Mouse (Mus musculus) heart, adult 11 months (tissue): ENCODE results near the gene Kcne3.
A peak's percentile ranks its signal among the peaks of the same experiment; 100 is the strongest.

Experiments
- DNase-seq: peaks from one replicate; pipeline ENCODE4 v3.0.0; 2022

Kcne3 gene

DNA sequence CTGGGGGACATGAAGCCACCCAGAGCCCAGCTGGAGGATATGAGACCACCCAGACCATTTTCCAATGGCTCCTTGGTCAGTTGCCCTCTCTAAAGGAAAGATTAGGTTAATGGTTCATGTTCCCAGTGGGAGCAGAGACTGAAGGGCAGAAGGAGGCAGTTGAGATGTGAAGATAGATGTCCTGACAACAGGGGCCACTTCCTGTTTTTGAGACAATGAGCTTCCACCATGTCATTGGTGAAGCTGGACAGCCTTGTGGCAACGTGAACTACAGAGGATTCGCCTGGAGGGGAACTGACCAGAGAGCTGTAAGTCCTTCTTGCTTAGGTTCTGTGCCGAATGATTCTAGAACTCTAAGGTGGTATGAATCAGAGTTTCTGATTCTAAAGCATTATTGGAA, at the start of gene Kcne3:
Gene Kcne3, plus strand, starts transcription at position 234 of the 400 bp plus-strand sequence.
- DNase-seq, result peak; percentile 89

- DNase-seq, result peak; percentile 29
Measured at GRCm38 (mm10) chr7:100126514-100126913, 49.8 kb upstream of the Kcne3 start.

DNA sequence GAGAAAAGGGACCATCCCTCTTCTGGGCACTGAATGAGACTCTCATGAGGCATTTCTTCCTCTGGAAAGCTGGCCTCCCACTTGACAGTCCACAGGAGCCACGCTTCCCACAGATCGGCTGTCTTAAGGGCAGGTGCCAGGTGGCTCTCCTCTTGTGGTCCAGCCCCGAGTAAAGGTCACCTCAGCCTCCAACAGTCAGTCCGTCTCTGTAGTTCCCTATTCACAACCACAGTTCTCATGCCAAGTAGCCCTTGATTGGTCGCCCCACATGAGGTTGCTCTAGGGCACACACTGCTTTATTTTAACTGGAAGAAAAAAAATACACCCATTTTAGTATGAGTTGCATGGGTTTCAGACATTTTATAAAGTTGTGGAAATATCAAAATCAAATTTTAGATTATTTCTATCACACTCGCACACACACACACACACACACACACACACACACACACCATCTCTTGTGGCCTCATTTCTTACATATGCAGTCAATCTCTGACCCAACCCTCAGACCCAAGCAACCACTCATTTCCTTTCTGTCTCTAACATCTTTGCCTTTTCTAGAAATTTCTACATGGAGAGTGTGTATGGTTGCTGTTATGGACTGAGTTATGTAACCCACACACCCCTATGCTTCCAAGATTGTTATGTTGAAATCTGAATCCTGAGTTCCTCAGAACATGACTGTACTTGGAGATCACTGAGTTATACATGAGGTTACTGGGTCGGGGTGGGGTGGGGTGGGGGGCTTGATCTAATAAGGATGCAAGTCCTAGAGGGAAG, 47.9 kb upstream of the Kcne3 start:
- DNase-seq, result peak; percentile 75

- peak; percentile 21 for DNase-seq
Measured at GRCm38 (mm10) chr7:100130592-100130991, 45.7 kb upstream of the Kcne3 start.

DNA sequence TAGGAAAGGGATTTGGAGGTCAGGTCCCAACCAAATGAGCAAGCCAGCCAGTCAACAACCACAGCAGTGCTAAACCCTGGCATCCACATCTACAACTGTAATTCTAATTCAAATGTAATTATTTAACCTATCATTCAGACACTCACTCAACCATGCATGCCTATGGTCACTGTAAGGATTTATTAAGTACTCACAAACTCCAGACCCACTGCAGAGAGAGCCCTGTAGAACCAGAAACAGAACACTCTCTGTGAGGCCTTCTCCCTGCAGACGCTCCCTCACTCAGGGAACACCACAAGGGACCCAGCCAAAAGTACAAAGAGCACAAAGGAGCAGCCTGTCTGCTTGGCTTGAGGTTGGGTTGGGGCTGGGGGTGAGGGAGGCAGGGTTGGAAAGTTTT, 43.9 kb upstream of the Kcne3 start:
- DNase-seq, result peak; percentile 33

DNA sequence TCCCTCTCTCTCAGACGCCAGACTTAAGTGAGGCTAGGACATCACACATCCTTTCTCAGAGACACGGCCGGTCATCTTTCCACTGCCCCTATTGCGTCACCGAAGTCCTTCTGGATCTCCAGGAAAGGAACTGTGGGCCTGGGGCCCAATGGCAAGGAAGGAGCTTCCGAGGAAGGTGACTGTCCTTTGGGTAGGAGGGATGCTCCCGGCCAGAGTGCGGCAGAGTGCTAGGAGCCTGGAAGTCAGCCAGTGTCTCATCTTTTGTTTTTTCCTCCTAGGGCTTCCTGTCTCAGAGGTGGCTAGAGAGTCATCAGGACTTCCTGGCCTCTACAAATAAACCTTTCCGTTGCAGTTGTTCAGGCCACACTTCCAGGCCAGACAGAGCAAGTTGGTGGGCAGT, 39.3 kb upstream of the Kcne3 start:
- DNase-seq, result peak; percentile 94

DNA sequence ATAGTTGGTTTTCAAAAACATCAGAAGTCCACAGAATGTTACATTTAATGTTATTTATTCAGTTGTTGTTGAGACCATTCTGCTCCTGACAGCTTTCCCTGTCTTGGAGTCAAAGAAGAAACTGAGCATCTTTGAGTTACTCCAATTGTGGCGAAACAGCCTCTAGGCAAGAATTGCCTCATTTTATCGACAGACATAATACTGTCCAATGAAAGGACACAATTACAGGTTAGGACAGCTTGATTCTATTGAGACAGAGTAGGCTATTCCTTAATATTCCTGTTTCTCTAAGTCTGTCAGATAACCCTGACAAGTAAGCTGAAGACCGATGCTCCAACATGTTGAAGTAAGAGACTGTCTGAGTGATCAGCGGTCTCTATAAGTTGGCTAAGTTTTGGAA, 38.2 kb upstream of the Kcne3 start:
- no peak for DNase-seq

DNA sequence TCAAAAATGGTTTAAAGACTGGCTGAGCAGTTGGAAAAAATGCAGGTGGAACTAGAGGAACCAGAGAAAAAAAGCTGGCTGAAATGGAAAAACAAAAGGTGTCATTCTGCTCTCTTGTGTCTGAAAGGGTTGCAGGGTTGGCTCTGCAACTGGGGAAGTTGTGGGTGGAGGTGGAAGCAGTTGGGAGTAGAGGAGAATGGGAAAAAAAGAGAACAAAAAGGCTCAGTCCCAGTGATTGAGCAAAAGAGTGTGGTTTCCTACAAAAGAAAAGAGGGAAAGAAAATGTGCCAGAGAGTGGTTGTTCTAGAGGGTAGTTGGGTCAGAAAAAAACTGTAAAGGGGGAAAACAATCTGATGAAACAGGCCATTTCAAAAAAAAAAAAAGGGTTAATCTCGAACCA, 35.7 kb upstream of the Kcne3 start:
- DNase-seq, result no peak

GRCm38 (mm10) chr7:100148586-100148985, 27.7 kb upstream of the Kcne3 start:
- DNase-seq, result peak; percentile 80

DNA sequence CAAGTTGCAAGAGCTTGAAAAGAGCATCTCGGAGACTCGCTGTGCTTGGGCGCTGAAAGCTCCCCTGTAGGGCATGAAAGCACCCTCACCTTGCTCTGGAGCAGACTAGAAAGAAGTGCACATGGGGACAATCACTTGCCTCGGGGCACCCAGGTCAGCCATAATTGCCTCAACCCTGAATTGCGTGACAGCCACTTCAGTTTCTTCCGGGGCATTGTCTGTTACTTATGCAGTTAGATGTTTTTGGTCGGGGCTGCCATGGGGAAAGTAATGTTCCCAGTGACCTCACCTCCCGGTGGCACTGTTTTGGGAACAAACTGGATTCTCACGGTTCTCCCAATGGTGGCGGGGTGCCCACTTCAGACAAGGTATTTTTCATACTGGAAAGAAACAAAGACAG, 26.2 kb upstream of the Kcne3 start:
- peak; percentile 85 for DNase-seq

GRCm38 (mm10) chr7:100150626-100151025, 25.7 kb upstream of the Kcne3 start:
- peak; percentile 86 for DNase-seq

DNA sequence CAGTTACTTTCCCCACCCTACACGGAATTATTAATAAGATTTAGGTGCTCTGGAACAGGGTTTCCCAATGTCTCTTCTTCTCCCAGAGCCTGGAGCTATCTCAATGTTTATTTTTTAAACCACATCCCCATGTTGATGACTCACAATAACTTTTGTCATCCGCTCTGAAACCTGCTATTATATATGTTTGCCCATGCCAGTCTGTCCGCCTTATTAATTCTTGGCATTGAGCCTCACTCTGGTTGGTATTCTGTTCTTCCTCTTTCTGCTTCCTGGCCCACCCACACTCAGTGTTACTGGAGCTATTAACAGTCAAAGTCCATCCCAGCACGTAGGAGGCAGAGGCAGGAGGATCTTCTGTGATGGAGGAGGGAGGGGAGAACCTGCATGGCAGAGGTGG, 18.6 kb upstream of the Kcne3 start:
- DNase-seq, result peak; percentile 87

GRCm38 (mm10) chr7:100159105-100159841, 17.0 kb upstream of the Kcne3 start, which contains the start of gene Lipt2:
TSS of gene Lipt2 (plus strand) at chr7:100159277.
- DNase-seq, result peak; percentile 100

- DNase-seq, result no peak
Measured at GRCm38 (mm10) chr7:100160006-100160405, 16.3 kb upstream of the Kcne3 start.

DNA sequence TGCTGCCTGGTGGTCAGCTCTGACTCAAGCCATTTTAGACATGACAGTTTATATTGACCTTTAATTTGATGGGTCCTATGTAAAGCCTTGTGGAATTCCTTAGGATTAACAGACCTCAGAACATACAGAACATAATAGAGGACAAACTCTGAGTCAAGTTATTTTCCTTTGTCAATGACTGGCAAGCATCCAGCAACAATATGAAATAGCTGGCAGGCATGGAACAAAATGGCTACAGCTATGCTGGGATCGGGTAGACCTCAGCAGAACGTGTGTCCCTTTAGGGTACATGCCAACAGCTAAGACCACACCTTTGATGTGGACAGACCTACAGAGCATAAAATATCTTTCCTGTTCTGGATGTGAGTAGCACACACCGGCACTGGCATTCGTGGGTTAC, 12.8 kb upstream of the Kcne3 start:
- peak; percentile 71 for DNase-seq

DNA sequence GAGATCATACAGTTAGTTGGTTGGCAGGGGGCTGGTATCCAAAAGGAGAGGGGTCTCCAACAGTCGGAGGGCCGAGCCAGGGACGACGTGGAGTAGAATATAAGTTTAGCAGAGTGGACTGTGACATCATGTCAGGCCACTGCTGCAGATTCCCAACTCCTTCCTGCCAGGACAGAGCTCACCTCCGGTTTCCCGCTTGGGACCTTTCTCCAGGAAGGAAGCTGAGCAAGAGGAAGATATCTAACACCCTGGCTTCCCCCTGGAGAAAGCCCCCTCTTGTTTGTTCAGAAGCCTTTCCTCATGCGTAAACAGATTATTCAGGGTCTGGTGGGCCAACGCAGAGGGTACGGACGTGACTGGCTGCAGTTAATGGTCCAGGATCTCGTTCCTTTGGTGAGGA, 7.6 kb upstream of the Kcne3 start:
- DNase-seq, result peak; percentile 92

GRCm38 (mm10) chr7:100170756-100171155, 5.5 kb upstream of the Kcne3 start:
- peak; percentile 69 for DNase-seq

DNA sequence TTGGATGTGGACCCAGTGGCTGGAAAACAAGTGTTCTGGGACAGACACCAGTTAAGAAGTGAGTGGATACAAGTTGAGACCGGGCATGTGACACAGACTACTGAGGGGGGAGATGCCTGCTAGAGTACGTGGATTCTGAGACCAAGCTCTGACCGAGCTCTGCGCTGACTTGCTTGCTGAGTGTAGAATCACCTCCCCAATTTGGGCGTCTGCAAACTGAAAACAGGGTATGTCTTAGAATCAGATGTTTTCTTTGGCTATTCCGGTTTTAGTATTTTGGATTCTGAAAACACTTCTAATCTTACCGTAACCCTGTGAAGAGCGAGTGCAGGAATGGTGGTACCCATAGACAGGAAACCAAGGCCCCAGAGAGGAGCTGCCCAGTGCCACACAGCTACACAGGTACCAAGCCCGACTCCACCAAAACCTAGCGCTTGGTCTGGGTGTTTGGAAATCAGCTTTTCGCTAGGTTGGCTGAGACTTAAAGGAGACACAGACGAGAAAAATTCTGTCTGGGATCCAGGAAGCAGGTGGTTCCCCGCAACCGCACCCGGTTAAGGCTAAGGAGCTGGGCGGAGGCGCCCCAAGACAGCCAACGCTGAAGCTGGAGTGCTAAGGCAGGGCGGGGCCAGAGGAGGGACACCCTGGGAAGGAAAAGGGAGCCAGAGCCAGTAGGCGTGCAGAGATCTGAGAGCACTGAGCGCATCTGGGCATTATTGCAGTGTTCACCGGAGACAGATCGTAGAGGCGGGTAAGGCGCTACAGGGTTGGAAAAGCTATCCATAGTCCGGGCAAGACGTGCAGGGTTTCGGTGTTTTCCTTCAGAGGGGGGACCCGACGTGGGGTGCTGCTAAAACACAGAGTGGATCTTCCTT, 2.0 kb downstream of the Kcne3 start:
- DNase-seq, result peak; percentile 98

DNA sequence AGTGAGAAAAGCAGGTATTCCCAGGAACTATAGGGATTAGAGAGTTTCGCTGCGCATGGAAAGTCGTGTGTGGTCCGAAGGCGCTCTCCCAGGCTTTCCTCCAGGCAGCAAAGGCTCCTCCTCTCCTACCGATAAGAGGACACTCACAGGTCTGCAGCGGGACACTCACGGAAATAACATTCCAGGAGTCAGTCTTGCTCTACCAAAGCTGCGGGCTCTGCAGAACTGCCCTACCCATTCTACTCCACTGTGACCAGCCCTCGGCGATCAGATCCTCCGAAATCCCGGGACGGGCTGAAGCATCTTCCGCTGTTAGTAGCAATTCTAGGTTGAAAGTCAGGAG, 2.6 kb downstream of the Kcne3 start:
- DNase-seq, result no peak

DNA sequence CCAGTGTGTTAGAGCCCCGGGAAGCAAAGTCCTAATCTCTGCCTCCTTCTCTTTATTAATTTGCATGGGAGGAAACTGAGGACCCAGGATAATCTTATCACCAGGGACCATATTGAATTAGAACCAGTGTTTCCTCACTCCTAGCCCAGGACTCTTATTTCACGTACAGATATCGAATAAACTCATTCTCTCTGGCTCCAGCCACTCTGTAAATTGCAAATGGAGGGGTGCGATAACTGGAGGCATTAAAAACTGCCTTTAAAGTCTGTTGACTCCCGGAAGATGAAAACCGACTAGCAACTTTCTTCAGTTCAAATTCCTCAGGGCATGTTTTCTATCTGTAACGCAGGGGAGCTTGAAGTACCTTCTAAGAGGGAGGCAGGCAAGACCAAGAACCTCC, 3.1 kb downstream of the Kcne3 start:
- DNase-seq, result no peak

DNA sequence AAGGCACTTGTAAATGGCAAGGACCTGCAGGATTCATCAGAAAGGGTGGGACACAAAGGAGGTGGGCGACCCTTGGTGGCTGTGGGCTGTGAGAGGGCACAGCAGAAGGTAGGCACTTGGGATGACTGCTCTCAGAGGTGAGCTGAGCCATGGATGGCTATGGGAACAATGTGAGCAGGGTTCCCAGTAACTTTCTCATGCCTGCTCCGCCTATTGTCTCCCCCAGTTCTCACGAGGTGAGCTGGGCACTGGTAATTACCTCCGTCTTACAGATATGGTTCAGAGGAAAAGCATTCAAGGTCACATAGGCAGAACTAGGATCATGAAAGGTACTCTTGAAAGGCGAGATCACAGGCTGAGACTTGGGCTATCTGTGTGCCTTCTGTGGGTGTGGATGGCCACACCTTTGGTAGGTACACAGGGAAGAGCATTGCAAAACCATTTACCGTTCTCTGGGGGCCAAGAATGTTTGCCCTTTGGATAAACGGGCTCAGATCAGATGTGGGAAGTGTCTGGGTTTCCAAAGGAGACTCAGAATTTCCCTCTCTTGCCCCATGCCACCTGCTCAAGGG, 3.6 kb downstream of the Kcne3 start:
- DNase-seq, result peak; percentile 27

- DNase-seq, result peak; percentile 86
Measured at GRCm38 (mm10) chr7:100181176-100181575, 4.9 kb downstream of the Kcne3 start.

- DNase-seq, result peak; percentile 73
Measured at GRCm38 (mm10) chr7:100181614-100182013, 5.3 kb downstream of the Kcne3 start.
